Mouse (Mus musculus): ENCODE results near the gene Phf21a.
A peak's percentile ranks its signal among the peaks of the same experiment; 100 is the strongest.

The Phf21a gene

GRCm38 (mm10) chr2:92234768-92235332, 141.9 kb downstream of the Phf21a start:
- DNase-seq (ENCODE audit: low spot score), result no peak

- no peak for DNase-seq (ENCODE audit: low spot score)
Measured at GRCm38 (mm10) chr2:92240299-92240698, 147.4 kb downstream of the Phf21a start.

DNA sequence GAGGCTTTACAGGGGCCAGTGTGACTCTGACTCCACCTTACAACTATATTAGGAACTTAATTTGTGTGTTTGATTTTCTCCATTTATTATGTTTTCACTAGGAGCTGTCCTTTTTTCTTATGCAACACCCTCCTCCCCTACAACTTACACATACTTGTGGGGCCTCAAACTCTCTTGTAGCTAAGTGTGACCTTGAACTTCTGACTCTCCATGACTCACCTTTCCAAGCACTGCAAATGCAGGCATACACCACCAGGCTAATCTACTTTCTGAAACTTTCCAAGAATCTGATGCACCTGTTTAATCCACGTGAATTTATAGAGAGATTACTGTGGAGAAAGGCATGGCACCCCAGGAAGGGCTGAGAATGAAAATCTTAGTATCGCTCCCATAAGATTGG, 147.9 kb downstream of the Phf21a start:
- DNase-seq (ENCODE audit: low spot score), result no peak

- DNase-seq (ENCODE audit: low spot score), result no peak
Measured at GRCm38 (mm10) chr2:92241317-92241716, 148.4 kb downstream of the Phf21a start.

GRCm38 (mm10) chr2:92246112-92246511, 153.2 kb downstream of the Phf21a start:
- DNase-seq (ENCODE audit: low spot score), result no peak

DNA sequence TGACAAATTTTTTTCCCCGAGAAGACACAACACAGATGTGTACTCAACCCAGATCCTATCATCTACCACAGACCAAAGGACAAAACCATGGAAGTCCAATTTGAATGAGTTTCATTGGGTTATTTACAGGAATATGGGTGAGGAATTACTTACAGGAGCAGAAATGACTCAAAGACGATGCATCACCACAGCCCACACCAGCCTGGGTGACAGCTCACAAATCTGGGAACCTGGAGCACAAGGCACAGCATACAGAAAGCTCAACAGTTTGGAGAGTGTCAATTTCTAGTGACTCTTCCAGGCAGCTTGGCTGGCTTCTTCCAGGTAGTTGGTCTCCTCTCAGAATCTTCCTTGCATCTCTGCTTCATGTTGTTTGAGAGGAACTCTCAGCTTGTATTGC, 154.8 kb downstream of the Phf21a start:
- no peak for DNase-seq (ENCODE audit: low spot score)

DNA sequence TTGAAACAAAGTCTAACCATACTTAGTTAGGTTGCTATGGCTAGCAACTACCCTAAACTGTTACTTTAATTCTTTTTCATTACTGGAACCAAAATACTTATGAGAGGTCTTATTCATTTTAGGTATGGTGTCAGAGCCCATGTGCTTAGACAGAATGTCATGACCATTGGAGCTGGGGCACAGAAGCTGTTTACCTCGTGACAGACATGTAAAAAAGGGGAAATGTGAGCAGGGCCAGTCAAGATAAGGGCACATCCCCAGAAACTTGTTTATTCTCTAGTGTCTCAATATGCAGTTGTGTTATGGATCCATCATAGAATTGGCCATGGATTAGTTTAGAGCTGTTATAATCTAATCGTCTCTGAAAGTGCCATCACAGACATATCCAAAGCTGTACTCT, 157.6 kb downstream of the Phf21a start:
- no peak for DNase-seq (ENCODE audit: low spot score)

DNA sequence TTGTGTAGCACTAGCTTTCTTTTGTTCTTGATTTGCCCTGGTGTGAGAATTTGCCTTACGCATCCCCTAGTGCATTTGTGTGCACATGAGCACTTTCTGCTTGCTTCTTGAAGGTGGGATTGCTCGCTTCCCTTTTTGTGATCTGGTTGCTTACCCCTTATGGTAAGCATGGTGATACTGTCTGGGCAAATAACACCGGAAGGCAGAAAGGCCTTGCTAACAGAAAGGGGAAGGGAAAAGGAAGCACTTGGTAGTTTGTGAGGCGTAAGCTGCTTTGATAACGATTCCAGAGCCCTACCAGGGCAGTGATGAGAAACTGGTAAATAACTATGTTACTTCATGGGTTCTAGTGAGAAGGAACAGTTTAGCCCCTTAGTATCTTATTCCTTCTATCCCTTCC, 160.9 kb downstream of the Phf21a start:
- no peak for DNase-seq (ENCODE audit: low spot score)

- DNase-seq (ENCODE audit: low spot score), result no peak
Measured at GRCm38 (mm10) chr2:92256141-92256540, 163.2 kb downstream of the Phf21a start.

GRCm38 (mm10) chr2:92257372-92257956, 164.5 kb downstream of the Phf21a start:
- no peak for DNase-seq (ENCODE audit: low spot score)

GRCm38 (mm10) chr2:92259924-92260323, 167.0 kb downstream of the Phf21a start:
- no peak for DNase-seq (ENCODE audit: low spot score)

DNA sequence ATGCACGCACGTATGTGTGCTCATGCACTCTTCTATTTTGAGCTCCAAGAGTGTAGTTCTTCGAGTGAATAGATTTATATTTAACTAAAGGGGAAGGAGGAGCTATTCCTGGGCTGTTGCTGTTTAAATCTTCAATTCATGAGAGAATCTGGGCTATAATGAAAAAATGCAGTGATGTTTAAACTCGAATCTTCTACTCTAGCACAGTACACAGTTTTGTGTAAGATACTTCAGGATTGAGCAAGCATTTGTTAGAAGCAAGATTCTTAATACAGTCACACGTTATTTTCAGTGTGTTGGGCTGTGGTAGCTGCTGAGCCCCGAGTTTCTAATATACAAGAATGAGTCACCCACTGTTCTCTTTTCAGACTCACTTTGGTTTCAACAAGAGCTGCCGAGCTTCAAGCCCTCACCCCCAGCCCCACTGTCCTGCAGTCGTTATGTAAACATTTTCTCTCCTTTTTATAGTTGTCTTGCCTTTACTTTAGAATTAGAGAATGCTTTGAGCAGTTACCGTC, 173.2 kb downstream of the Phf21a start:
- DNase-seq (ENCODE audit: low spot score), result no peak

DNA sequence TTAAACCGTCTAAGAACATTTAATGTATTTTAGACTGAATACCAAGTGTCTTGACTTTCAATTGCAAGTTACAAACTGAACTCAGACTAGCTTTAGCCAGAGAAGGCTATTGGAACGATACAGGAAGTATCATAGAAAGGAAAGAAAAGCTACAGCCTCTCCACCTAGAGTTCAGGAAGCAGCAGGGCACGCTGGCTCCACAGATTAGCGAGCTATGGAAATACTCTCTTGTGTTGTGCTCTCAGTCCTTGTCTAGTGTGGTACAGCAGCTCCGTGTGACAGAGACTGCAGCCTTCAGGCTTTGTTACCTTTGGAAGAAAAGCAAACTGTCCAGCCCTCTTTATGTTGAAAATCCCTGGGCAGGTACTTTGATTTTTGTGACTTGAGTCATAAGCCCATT, 176.3 kb downstream of the Phf21a start:
- DNase-seq (ENCODE audit: low spot score), result no peak

- no peak for DNase-seq (ENCODE audit: low spot score)
Measured at GRCm38 (mm10) chr2:92272510-92272909, 179.6 kb downstream of the Phf21a start.

- no peak for DNase-seq (ENCODE audit: low spot score)
Measured at GRCm38 (mm10) chr2:92273101-92273801, 180.3 kb downstream of the Phf21a start.

GRCm38 (mm10) chr2:92273802-92274183, 180.9 kb downstream of the Phf21a start:
- no peak for DNase-seq (ENCODE audit: low spot score)

DNA sequence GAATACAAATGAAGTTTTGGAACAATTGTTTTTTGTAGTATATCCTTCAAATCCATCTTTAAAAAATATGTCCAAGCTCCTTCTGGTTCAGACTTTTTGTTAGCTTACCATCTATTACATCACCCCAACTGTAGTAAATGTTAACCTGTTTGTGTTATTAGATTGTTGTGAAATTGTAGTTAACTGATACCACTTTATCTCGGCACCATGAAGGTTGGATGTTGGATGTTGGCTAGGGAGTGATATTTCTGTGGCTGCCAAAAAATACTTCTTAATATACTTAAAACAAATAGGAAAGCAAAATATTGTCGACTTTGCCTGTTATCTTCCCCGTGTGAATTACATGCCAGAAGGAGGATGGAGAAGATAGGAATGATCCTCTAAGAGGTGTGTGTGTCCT, 184.9 kb downstream of the Phf21a start:
- DNase-seq (ENCODE audit: low spot score), result no peak

GRCm38 (mm10) chr2:92278663-92279062, 185.7 kb downstream of the Phf21a start:
- no peak for DNase-seq (ENCODE audit: low spot score)

GRCm38 (mm10) chr2:92279398-92279797, 186.5 kb downstream of the Phf21a start:
- no peak for DNase-seq (ENCODE audit: low spot score)

- no peak for DNase-seq (ENCODE audit: low spot score)
Measured at GRCm38 (mm10) chr2:92285597-92285996, 192.7 kb downstream of the Phf21a start.

DNA sequence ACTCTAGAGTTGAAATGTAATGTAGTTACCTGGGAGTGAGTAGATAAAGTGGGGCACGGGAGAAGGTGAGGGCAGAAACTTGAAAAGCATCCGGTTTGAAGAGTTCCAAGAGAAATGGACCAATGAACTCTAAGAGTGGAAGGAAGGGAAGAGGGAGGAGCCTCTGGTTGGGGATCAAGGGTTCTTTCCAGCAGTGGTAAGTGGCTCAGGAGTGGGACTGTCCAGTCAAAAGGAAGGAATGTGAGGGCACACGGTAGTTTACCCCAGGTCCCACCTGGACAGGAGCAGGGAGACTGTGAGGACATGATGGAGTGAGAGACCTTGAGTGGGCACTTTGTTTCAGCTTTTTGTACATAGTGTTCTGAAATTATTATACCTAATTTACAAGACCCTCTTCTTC, 196.4 kb downstream of the Phf21a start:
- no peak for DNase-seq (ENCODE audit: low spot score)

DNA sequence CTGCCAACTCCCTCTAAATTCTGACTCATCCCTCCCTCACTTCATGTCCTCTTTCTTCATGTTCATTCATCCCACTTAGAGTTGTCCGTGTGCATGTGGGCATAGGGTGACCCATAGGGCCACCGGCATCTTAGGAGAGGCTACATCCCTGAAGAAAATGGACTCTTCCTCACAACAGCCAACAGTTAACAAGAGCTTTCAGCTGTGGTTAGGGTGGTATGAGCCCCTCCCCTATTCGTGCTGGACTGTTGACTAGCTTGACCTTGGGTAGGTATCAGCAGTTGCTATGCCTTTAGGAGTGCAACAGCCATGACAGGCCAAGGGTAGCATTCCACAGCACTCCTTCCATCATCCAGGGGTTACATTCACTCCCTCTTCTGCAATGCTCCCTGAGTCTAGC, 198.6 kb downstream of the Phf21a start:
- no peak for DNase-seq (ENCODE audit: low spot score)

- DNase-seq (ENCODE audit: low spot score), result peak; percentile 46
Measured at GRCm38 (mm10) chr2:92296402-92296801, 203.5 kb downstream of the Phf21a start.

DNA sequence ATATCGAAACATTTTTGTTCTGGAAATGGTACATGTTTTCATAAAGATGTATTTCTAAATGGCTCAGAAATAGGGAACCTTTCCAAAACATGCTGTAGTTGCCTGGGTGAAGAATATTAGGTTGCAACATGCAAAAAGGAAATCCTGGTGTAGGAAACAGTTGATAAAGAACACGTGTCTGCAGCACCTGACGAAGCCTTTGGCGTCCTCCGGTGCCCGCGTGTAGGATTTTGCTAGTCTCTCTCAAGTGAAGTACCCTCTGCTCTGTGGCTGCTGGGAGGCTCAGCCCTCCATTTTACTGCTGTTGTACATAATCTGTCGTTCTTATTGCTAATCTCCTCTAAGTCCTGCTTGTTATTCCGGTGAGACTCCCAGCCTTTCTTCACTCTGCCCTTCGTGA, 207.0 kb downstream of the Phf21a start:
- DNase-seq (ENCODE audit: low spot score), result no peak
